Mouse (Mus musculus) forebrain, postnatal 0 days (tissue): ENCODE data around the gene Nek6. TPM values are rescaled to one million over a fixed set of nuclear protein-coding genes. Genes with fewer than 3 reads are reported as not detected.

ENCODE experiments used
- ATAC-seq: fragments of 200-750 bp; cut with Nextera tagmentation; 2 replicates; pipeline ENCODE4 v1.8.0; 2017; ENCODE audit warnings: mild to moderate bottlenecking, moderate library complexity
- DNase-seq: peaks from one replicate; pipeline ENCODE4 v3.0.0-alpha.2; 2015
- H3K27ac ChIP-seq: fragments of 300-500 bp; sonication (generic); 2 replicates; pipeline ENCODE4 v1.5.1; 2014; ENCODE audit warnings: low read depth, mild to moderate bottlenecking, antibody characterized with exemption, low read length, moderate library complexity, mixed read lengths
- H3K27me3 ChIP-seq: fragments of 300-500 bp; sonication (generic); 2 replicates; pipeline ENCODE4 v1.6.1; 2014; ENCODE audit warnings: mild to moderate bottlenecking, low read length, mixed read lengths; ENCODE audit not compliant: insufficient read depth
- H3K36me3 ChIP-seq: fragments of 300-500 bp; sonication (generic); 2 replicates; pipeline ENCODE4 v1.6.1; 2014; ENCODE audit warnings: mild to moderate bottlenecking, moderate library complexity; ENCODE audit not compliant: insufficient read depth
- H3K4me1 ChIP-seq: fragments of 300-500 bp; sonication (generic); 2 replicates; pipeline ENCODE4 v1.6.1; 2014; ENCODE audit warnings: antibody characterized with exemption; ENCODE audit not compliant: insufficient read depth
- H3K4me2 ChIP-seq: fragments of 300-500 bp; sonication (generic); 2 replicates; pipeline ENCODE4 v1.6.1; 2014; ENCODE audit warnings: low read depth, mild to moderate bottlenecking, moderate library complexity
- H3K4me3 ChIP-seq: fragments of 300-500 bp; sonication (generic); 2 replicates; pipeline ENCODE4 v1.5.1; 2014; ENCODE audit warnings: low read depth, low read length, mixed read lengths
- H3K9ac ChIP-seq: fragments of 300-500 bp; sonication (generic); 2 replicates; pipeline ENCODE4 v1.6.1; 2014; ENCODE audit warnings: mild to moderate bottlenecking
- H3K9me3 ChIP-seq: fragments of 300-500 bp; sonication (generic); 2 replicates; pipeline ENCODE4 v1.6.1; 2016; ENCODE audit warnings: low read length
- CTCF ChIP-seq: sonication (generic); IDR thresholded peaks from 2 replicates; pipeline ENCODE4 v1.5.1; 2016; ENCODE audit warnings: antibody characterized with exemption, control low read depth, low read depth
- WGBS: fragments of 180-500 bp; shearing (Covaris S2); extraction: QIAGEN DNeasy Blood & Tissue Kit; methylation state at CpG from one replicate; pipeline ENCODE4 v1.1.7; 2014; 5-methylcytosine and 5-hydroxymethylcytosine counted together
- polyA plus RNA-seq: library from polyadenylated mRNA; unstranded; fragments of >200 nt; fragmentation: Nextera tagmentation; extraction: Ambion mirVana; gene quantifications from 2 replicates; pipeline ENCODE4 v1.2.1, GENCODE M21; 2015
- total RNA-seq: library from RNA; depleted of rRNA; stranded (reverse); fragments of >200 nt; gene quantifications from 2 replicates; pipeline ENCODE4 v1.2.3, GENCODE M21; 2014

The Nek6 gene
- total and polyA plus RNA-seq, 2 experiments from 2014 or later = 21.0 to 69.3 TPM

DNA sequence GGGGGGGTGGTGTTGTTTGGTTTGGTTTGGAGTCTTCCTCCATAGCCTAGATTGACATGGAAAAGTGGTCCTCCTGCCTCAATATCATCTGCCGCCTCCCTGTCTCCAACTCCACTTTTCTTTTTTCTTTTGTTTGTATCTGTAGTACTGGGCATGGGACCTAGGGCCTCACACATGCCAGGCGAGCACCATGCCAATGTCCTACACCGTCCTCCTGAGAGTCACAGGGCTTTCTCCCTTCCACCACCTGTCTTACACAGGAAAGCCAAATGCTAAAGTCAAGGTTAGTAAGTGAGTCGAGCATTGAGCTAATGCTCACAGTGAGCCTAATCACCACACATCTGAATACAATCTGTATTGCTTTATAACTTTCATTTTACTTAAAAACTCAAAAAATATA is 108.3 kb downstream of the Nek6 start:
- H3K4me1 ChIP-seq = peaks cover 13% of the 10 kb centered on the region; the same call in 1 of the 2 replicates
- 76% methylated on average over 4 of the region's 4 CpGs for WGBS

GRCm38 (mm10) chr2:38621076-38621475 is 109.6 kb downstream of the Nek6 start:
- no peak for ATAC-seq
- Histone ChIP-seq H3K27me3 (no peaks in the 10 kb centered on the region), H3K9me3 (no peaks in the 10 kb centered on the region), H3K9ac (0 out of 2 replicates have a peak overlapping the region, but pooled peaks have one; percentile 22), H3K4me3 (no peak overlapping the region), H3K27ac (peak overlapping the region; percentile 73; the same call in 1 of the 2 replicates), H3K4me2 (no peak overlapping the region), H3K4me1 (peaks cover 5% of the 10 kb centered on the region; the same call in 1 of the 2 replicates), H3K36me3 (no peaks in the 10 kb centered on the region)
- no peak for TF ChIP-seq CTCF
- no peak for DNase-seq
- WGBS = 72% methylated on average over 4 of the region's 4 CpGs

More for the DNA sequence above, 108.3 kb downstream of the Nek6 start:
- no peak for DNase-seq
- no peaks in the 10 kb centered on the region for H3K36me3 ChIP-seq
- no peaks in the 10 kb centered on the region for H3K9me3 ChIP-seq
- no peak overlapping the region for H3K27ac ChIP-seq
- ATAC-seq = no peak
- no peak for TF ChIP-seq CTCF
- no peaks in the 10 kb centered on the region for H3K27me3 ChIP-seq
- H3K9ac ChIP-seq = no peak overlapping the region
- H3K4me3 ChIP-seq = no peak overlapping the region
- no peak overlapping the region for H3K4me2 ChIP-seq

GRCm38 (mm10) chr2:38621610-38622021 is 110.2 kb downstream of the Nek6 start:
- ATAC-seq (peak; percentile 95), DNase-seq (peak; percentile 80)
- no peaks in the 10 kb centered on the region for H3K9me3 ChIP-seq
- no peak overlapping the region for H3K4me2 ChIP-seq
- peak; percentile 78 for TF ChIP-seq CTCF
- H3K27me3 ChIP-seq = no peaks in the 10 kb centered on the region
- WGBS = 17% methylated on average over 6 of the region's 6 CpGs
- no peak overlapping the region for H3K4me3 ChIP-seq
- peak overlapping the region; percentile 22; the same call in 1 of the 2 replicates for H3K9ac ChIP-seq
- peak overlapping the region; percentile 73 for H3K27ac ChIP-seq
- no peaks in the 10 kb centered on the region for H3K36me3 ChIP-seq
- peaks cover 5% of the 10 kb centered on the region; the same call in 1 of the 2 replicates for H3K4me1 ChIP-seq

DNA sequence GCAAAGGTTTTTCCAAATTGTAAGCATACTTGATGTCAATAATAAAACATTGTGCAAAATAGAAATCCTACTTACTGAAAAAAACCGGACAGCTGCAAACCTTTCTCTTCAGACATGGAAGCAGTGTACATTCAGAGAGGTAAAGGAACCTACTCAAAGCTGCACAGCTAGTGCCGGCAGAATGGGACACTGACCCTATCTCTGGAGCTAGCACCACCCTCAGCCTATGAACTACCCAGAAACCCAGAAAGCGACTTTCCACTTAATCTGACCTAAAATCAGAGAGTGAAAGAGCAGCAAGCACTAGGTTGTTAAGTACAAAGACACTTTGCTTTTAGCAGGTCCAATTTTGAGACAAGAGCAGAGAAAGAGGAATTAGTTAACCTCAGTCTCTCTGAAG is 112.0 kb downstream of the Nek6 start:
- peaks cover 6% of the 10 kb centered on the region for H3K36me3 ChIP-seq
- peaks cover 5% of the 10 kb centered on the region; the same call in 1 of the 2 replicates for H3K4me1 ChIP-seq
- 83% methylated on average over 3 of the region's 3 CpGs for WGBS
- no peak overlapping the region for H3K9ac ChIP-seq
- no peak for TF ChIP-seq CTCF
- H3K9me3 ChIP-seq = no peaks in the 10 kb centered on the region
- no peak overlapping the region for H3K4me2 ChIP-seq
- no peak overlapping the region for H3K27ac ChIP-seq
- no peaks in the 10 kb centered on the region for H3K27me3 ChIP-seq
- ATAC-seq (no peak), DNase-seq (no peak)
- no peak overlapping the region for H3K4me3 ChIP-seq

- no peak overlapping the region for H3K4me2 ChIP-seq
- DNase-seq (no peak), ATAC-seq (no peak)
- no peak overlapping the region for H3K9ac ChIP-seq
- H3K9me3 ChIP-seq = no peaks in the 10 kb centered on the region
- peaks cover 5% of the 10 kb centered on the region; the same call in 1 of the 2 replicates for H3K4me1 ChIP-seq
- no peak overlapping the region for H3K4me3 ChIP-seq
- TF ChIP-seq CTCF = no peak
- 83% methylated on average over 8 of the region's 8 CpGs for WGBS
- peaks cover 12% of the 10 kb centered on the region for H3K36me3 ChIP-seq
- no peaks in the 10 kb centered on the region for H3K27me3 ChIP-seq
- H3K27ac ChIP-seq = no peak overlapping the region
Observed at GRCm38 (mm10) chr2:38623821-38624590, 112.6 kb downstream of the Nek6 start.

DNA sequence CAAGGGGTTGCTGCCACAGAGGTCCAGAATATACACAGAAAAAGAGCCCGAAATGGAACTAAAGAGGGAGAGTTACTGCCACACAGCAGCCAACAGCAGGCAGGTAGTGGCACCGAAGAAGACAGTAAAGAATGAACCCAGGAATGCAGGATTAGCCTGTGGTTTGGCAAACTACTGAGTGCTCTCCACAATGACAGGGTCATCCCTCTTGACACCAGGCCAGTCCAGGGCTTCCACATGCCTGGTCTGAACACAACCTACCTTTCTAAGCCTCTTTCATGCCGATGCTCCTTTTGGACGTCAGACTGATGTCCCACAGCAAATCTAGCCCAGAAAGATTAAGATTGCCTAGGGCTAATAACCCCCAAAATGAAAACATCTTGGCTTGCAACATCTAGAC is 117.4 kb downstream of the Nek6 start:
- no peak for TF ChIP-seq CTCF
- Histone ChIP-seq H3K4me2 (no peak overlapping the region), H3K9ac (no peak overlapping the region), H3K36me3 (peaks cover 47% of the 10 kb centered on the region), H3K4me3 (no peak overlapping the region), H3K4me1 (no peaks in the 10 kb centered on the region), H3K9me3 (no peaks in the 10 kb centered on the region), H3K27me3 (no peaks in the 10 kb centered on the region), H3K27ac (no peak overlapping the region)
- ATAC-seq = no peak
- 92% methylated on average over 4 of the region's 4 CpGs for WGBS
- DNase-seq = no peak

DNA sequence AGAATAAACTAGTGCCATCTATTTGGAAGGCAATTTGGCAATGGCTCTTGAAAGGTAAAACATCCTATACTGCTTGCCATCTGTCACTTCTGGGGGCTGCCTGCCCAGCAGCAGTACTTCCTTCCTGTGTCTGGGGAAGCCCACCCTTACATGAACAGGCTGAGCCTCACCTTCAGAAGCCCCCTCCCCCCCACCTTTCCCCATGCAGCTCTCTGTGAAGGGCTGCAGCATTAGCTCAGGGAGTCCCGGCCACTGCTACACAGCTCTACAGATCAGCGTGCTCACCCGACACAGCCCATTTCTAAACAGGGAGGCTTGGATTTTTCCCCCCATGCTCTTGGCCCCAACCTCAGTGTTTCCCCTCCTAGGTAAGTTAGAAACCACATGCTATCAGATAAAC is 118.0 kb downstream of the Nek6 start:
- Histone ChIP-seq H3K4me2 (no peak overlapping the region), H3K4me1 (no peaks in the 10 kb centered on the region), H3K27me3 (no peaks in the 10 kb centered on the region), H3K36me3 (peaks cover 54% of the 10 kb centered on the region), H3K9ac (no peak overlapping the region), H3K9me3 (no peaks in the 10 kb centered on the region), H3K4me3 (no peak overlapping the region), H3K27ac (no peak overlapping the region)
- WGBS = 95% methylated on average over 3 of the region's 3 CpGs
- no peak for ATAC-seq
- no peak for DNase-seq
- no peak for TF ChIP-seq CTCF
